Mouse (Mus musculus): Measurements from ENCODE around the gene Asprv1. TPM values are rescaled to one million over a fixed set of nuclear protein-coding genes. Genes with fewer than 3 reads are reported as not detected.

Asprv1 gene
- polyA plus RNA-seq, 1 experiment from 2014 or later, result 2.6 TPM

DNA sequence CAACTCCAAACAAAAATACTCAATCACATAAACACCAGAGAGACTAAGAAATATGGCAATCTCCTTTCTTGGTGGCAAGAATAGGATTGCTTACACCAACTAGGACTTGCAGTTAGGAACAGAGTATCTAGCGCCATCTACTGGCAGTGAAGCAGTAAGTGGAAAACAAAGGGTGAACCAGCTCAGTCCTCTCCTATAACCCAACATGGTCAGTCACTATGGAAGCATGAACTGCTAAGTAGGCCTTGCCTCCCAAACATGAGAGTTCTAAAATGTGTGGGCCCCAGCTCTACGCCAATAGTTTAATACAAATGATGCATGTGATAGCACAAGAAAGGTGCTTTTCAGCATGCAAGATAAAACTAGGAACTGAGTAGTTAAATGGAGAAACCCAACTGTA lies 42.9 kb downstream of the Asprv1 start:
- H3K27ac ChIP-seq, result no peak overlapping the region
- no peaks in the 10 kb centered on the region for H3K9me3 ChIP-seq (replicated peaks)
- H3K9ac ChIP-seq, result no peak overlapping the region
- H3K4me3 ChIP-seq (replicated peaks), result no peak overlapping the region
- H3K27me3 ChIP-seq, result no peaks in the 10 kb centered on the region
- H3K4me1 ChIP-seq, result peaks cover 23% of the 10 kb centered on the region
- H3K36me3 ChIP-seq, result peaks cover 57% of the 10 kb centered on the region
- ATAC-seq (replicated peaks; ENCODE audit: low FRiP score), result no peak
- H3K4me2 ChIP-seq, result no peak overlapping the region
- 17% methylated on average over 2 of the region's 2 CpGs for WGBS

DNA sequence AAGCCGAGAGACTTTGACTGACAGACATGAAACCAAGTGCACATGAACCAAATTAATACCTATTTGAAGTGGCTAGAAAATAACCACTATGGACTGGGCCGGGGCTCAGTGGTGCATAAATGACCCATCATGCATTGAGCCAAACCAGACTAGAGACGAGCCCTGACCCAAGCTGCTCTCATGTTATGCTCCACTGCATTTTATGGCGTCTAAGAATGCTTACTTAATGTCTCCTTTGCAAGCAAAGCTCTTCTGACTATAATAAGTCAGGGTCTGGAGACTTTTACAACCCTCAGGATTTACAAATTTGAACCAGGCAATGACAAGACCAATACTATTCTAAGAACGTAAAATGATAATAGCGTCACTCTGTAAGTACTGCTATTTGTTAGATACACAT lies 50.4 kb downstream of the Asprv1 start:
- 26% methylated on average over 6 of the region's 6 CpGs for WGBS
- Histone ChIP-seq H3K27ac (peak overlapping the region; percentile 82), H3K9me3 (replicated peaks) (no peaks in the 10 kb centered on the region), H3K4me2 (no peak overlapping the region), H3K36me3 (peaks cover 93% of the 10 kb centered on the region), H3K4me3 (replicated peaks) (no peak overlapping the region), H3K4me1 (peaks cover 29% of the 10 kb centered on the region), H3K9ac (no peak overlapping the region), H3K27me3 (no peaks in the 10 kb centered on the region)
- peak; percentile 92 for ATAC-seq (replicated peaks; ENCODE audit: low FRiP score)

Other genes with a start within 250 kb of the Asprv1 start
- 97.6 and 99.1 TPM in 2 replicates for gene Pcyox1, start 231.0 kb upstream of the Asprv1 start, polyA plus RNA-seq (2015; fragmentation: Nextera tagmentation; extraction: Ambion mirVana)
- 218 and 219 TPM in 2 replicates for gene Tia1, start 223.9 kb upstream of the Asprv1 start, polyA plus RNA-seq (2015; fragmentation: Nextera tagmentation; extraction: Ambion mirVana)
- gene Gm44790, start 201.5 kb upstream of the Asprv1 start, polyA plus RNA-seq (2015; fragmentation: Nextera tagmentation; extraction: Ambion mirVana), result 0.43 and 0.51 TPM in 2 replicates
- 24.4 and 25.5 TPM in 2 replicates for gene C87436, start 189.8 kb upstream of the Asprv1 start, polyA plus RNA-seq (2015; fragmentation: Nextera tagmentation; extraction: Ambion mirVana)
- gene Pcbp1, start 101.8 kb upstream of the Asprv1 start, polyA plus RNA-seq (2015; fragmentation: Nextera tagmentation; extraction: Ambion mirVana), result 488 and 506 TPM in 2 replicates
- 10.4 and 11.9 TPM in 2 replicates for gene Mxd1, start 41.0 kb downstream of the Asprv1 start, polyA plus RNA-seq (2015; fragmentation: Nextera tagmentation; extraction: Ambion mirVana)
- gene Snrnp27, start 56.4 kb downstream of the Asprv1 start, polyA plus RNA-seq (2015; fragmentation: Nextera tagmentation; extraction: Ambion mirVana), result 106 and 123 TPM in 2 replicates
- 34.1 and 35.0 TPM in 2 replicates for gene Gmcl1, start 105.2 kb downstream of the Asprv1 start, polyA plus RNA-seq (2015; fragmentation: Nextera tagmentation; extraction: Ambion mirVana)
- gene Anxa4, start 165.4 kb downstream of the Asprv1 start, polyA plus RNA-seq (2015; fragmentation: Nextera tagmentation; extraction: Ambion mirVana), result 40.0 and 43.8 TPM in 2 replicates
- gene Aak1, start 221.4 kb downstream of the Asprv1 start, polyA plus RNA-seq (2015; fragmentation: Nextera tagmentation; extraction: Ambion mirVana), result 12.1 and 13.5 TPM in 2 replicates

Data from kidney, embryonic 15.5 days (tissue).